Mouse (Mus musculus): ENCODE results near the gene Riok2.
"Not testable (repeated sequence)": the region's sequence is repeated elsewhere in the genome, so short reads cannot be mapped to it uniquely, and the experiment has no call there.

Gene Riok2

GRCm38 (mm10) chr17:17373918-17374910 is at the start of gene Riok2:
Gene Riok2 (plus strand): TSS chr17:17374309.
- DNase-seq (ENCODE audit: extremely low spot score, low spot score): peak; percentile 93

GRCm38 (mm10) chr17:17326022-17326421 is 48.1 kb upstream of the Riok2 start:
- DNase-seq (ENCODE audit: extremely low spot score, low spot score): not testable (repeated sequence)

- DNase-seq (ENCODE audit: extremely low spot score, low spot score): no peak
These were observed 47.5 kb upstream of the Riok2 start for GRCm38 (mm10) chr17:17326636-17327035.

DNA sequence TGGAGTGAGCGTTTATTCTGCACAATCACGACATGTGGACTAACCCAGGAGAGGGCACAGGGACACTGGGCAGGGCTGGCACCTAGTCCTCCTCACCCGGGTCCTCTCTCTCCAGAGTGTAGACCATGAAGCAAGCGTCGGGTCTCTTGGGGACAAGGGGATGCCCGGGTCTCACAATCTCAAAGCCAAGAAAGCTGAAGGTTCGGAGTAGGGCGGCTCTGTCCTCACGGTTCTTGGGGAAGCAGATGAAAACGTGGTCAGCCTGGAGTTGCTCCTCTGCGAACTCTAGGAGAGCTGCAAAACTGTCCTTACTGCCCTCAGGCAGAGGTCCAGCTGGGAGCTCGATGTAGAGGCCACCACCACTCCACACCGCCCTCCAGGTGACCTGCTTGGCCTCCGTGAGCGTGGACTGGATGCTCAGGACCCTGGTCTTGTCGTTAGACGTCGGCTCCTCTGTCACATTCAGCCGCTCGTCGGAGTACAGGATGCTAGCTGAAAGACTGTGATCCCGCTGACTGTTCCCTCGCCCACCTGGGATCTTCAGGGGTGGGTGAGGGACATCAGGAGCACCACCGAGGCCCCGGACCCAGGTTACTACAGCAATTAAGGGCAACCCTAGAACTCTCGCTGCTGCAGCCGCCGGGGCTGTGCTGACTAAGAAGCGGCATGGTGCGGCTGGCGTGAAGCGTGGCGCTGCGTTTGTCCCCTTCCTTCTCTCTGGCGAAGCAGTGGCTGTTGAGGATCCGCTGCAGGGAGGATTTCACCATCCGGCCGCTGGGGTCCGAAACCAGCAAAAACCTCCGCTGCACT is 28.5 kb upstream of the Riok2 start:
- DNase-seq (ENCODE audit: extremely low spot score, low spot score): peak; percentile 20

DNA sequence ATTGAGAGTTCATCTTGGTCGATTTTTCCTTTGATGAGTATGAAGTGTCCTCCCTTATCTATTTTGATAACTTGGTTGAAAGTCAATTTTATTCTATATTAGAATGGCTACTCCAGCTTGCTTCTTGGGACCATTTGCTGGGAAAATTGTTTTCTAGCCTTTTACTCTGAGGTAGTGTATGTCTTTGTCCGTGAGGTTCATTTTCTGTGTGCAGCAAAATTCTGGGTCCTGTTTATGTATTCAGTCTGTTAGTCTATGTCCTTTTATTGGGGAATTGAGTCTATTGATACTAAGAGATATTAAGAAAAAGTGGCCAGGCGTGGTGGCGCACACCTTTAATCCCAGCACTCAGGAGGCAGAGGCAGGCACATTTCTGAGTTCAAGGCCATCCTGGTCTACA is 27.8 kb upstream of the Riok2 start:
- DNase-seq (ENCODE audit: extremely low spot score, low spot score): not testable (repeated sequence)

GRCm38 (mm10) chr17:17373550-17373917 is 575 bp upstream of the Riok2 start:
- DNase-seq (ENCODE audit: extremely low spot score, low spot score): no peak

GRCm38 (mm10) chr17:17375581-17375980 is 1.5 kb downstream of the Riok2 start:
- no peak for DNase-seq (ENCODE audit: extremely low spot score, low spot score)

GRCm38 (mm10) chr17:17383703-17384102 is 9.6 kb downstream of the Riok2 start:
- DNase-seq (ENCODE audit: extremely low spot score, low spot score): no peak

DNA sequence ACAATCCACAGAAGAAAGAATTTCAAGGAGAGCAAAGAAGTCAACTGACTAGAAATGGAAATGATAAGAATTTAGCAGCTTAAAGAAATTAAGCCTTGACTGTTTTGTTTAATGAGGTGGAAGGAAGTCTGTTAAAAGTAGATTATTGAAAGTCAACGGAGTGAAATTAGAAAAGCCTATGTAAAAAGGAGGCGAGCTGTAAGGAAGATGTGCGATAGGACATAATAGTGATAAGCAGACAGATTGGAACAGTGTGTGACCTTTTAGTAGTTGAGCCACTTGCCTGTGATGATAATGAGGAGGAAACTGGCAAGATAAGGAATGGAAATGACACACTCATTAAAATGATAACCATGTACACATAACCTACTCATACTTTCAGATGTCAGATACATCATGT is 10.4 kb downstream of the Riok2 start:
- DNase-seq (ENCODE audit: extremely low spot score, low spot score): no peak

DNA sequence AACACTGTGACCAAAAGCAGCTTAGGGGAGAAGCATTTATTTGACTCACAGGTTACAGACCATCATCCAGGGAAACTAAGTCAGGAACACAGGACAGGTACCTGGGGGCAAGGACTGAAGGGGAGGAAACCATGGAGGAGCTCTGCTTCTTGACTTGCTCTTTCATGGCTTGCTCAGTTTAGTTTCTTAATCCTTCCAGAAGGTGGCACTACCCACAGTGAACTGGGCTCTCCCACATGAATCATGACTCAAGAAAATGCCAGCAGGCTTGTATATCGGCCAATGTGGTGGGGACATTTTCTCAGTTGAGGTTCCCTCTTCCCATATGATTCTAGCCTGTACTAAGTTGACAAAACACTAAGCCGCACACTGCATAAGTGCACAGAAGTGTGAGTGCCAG is 12.0 kb downstream of the Riok2 start:
- DNase-seq (ENCODE audit: extremely low spot score, low spot score): no peak

- no peak for DNase-seq (ENCODE audit: extremely low spot score, low spot score)
These were observed 17.7 kb downstream of the Riok2 start for GRCm38 (mm10) chr17:17391823-17392222.

DNA sequence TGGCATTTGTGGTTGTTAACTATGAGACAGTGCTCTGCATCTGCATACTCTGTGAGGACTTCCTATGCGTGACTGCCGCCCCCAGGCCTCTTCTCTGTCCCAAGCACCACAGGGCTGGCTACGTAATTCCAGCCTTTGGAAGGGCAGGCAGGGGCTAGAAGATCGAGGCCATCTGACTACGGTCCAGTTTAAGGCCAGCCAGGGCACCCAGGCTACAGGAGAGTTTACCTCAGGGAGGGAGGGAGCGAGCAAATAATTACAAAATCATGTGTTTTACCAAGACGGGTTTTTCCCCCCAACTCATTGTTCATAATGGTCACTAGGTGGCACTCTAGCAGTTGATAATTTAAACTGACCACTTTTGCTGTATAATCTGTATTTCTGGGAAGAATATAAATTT is 18.8 kb downstream of the Riok2 start:
- DNase-seq (ENCODE audit: extremely low spot score, low spot score): no peak

- DNase-seq (ENCODE audit: extremely low spot score, low spot score): no peak
These were observed 19.2 kb downstream of the Riok2 start for GRCm38 (mm10) chr17:17393300-17393699.

- DNase-seq (ENCODE audit: extremely low spot score, low spot score): peak; percentile 71
These were observed 20.2 kb downstream of the Riok2 start for GRCm38 (mm10) chr17:17394336-17394735.

- DNase-seq (ENCODE audit: extremely low spot score, low spot score): no peak
These were observed 22.8 kb downstream of the Riok2 start for GRCm38 (mm10) chr17:17396869-17397268.

DNA sequence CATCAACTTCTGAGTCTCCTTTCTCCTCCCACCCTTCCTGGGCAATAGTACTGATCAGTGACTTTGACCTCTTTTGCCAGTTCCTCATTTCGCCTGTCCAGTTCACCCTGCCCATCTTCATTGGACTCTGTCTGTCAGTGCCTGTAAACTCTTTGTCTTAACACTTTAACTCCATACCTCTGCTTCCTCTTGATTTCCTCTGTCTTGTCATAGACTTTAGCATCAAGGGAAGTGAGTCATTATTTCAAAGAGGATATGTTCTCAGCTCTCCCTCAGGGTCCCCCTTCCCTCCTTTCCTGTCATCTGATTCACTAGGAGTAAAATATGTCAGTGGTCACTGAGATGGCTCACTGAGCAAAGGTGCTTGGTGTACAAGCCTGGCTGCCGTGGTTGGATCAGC is 24.6 kb downstream of the Riok2 start:
- DNase-seq (ENCODE audit: extremely low spot score, low spot score): no peak

GRCm38 (mm10) chr17:17402222-17403004 is 28.3 kb downstream of the Riok2 start, which contains the start of gene Lix1:
Gene Lix1 (plus strand): TSS chr17:17402672.
- DNase-seq (ENCODE audit: extremely low spot score, low spot score): peak; percentile 65

GRCm38 (mm10) chr17:17403038-17403437 is 28.9 kb downstream of the Riok2 start:
- no peak for DNase-seq (ENCODE audit: extremely low spot score, low spot score)

GRCm38 (mm10) chr17:17403578-17404112 is 29.5 kb downstream of the Riok2 start:
- DNase-seq (ENCODE audit: extremely low spot score, low spot score): no peak

- no peak for DNase-seq (ENCODE audit: extremely low spot score, low spot score)
These were observed 30.9 kb downstream of the Riok2 start for GRCm38 (mm10) chr17:17404811-17405544.
